Mouse (Mus musculus) retina, adult 2 months (tissue): ENCODE measurements at regions not wholly inside any gene's neighbourhood (a gene's known extent, or its start where the extent isn't known, plus 50 kb on each side); places are given as distances from the start of the nearest gene placed in this dataset.

Source experiments
- DNase-seq: peaks from one replicate; pipeline ENCODE4 v3.0.0-alpha.2; 2012; ENCODE audit warnings: low read depth, low spot score

- DNase-seq: no peak
Observed at GRCm38 (mm10) chr15:63671081-63671480, 173.9 kb downstream of the Gsdmc2 start.

- DNase-seq: no peak
Observed at GRCm38 (mm10) chr15:63670561-63670960, 174.4 kb downstream of the Gsdmc2 start.

- DNase-seq: no peak
Observed at GRCm38 (mm10) chr15:63667536-63667935, 177.4 kb downstream of the Gsdmc2 start.

- no peak for DNase-seq
Observed at GRCm38 (mm10) chr15:63665517-63665916, 179.5 kb downstream of the Gsdmc2 start.

GRCm38 (mm10) chr15:63664877-63665276, 180.1 kb downstream of the Gsdmc2 start:
- DNase-seq: no peak

- DNase-seq: no peak
Observed at GRCm38 (mm10) chr15:63662183-63662582, 182.8 kb downstream of the Gsdmc2 start.

GRCm38 (mm10) chr15:63658031-63658521, 186.9 kb downstream of the Gsdmc2 start:
- DNase-seq: no peak

- peak; percentile 23 for DNase-seq
Observed at GRCm38 (mm10) chr15:63652216-63652961, 192.6 kb downstream of the Gsdmc2 start.

GRCm38 (mm10) chr15:63651120-63651519, 193.9 kb downstream of the Gsdmc2 start:
- no peak for DNase-seq

- DNase-seq: no peak
Observed at GRCm38 (mm10) chr15:63648142-63648989, 196.6 kb downstream of the Gsdmc2 start.

GRCm38 (mm10) chr15:63624814-63625213, 220.2 kb downstream of the Gsdmc2 start:
- DNase-seq: no peak

GRCm38 (mm10) chr15:63624249-63624648, 220.7 kb downstream of the Gsdmc2 start:
- DNase-seq: no peak

- DNase-seq: no peak
Observed at GRCm38 (mm10) chr15:63616506-63617208, 228.3 kb downstream of the Gsdmc2 start.

GRCm38 (mm10) chr15:63614191-63614590, 230.8 kb downstream of the Gsdmc2 start:
- DNase-seq: no peak

GRCm38 (mm10) chr15:63613120-63613519, 231.9 kb downstream of the Gsdmc2 start:
- no peak for DNase-seq

GRCm38 (mm10) chr15:63611161-63611560, 233.8 kb downstream of the Gsdmc2 start:
- DNase-seq: no peak

GRCm38 (mm10) chr15:63603100-63603714, 241.8 kb downstream of the Gsdmc2 start:
- no peak for DNase-seq

GRCm38 (mm10) chr15:63601543-63601942, 243.4 kb downstream of the Gsdmc2 start:
- no peak for DNase-seq

GRCm38 (mm10) chr15:63592758-63593463, 252.1 kb downstream of the Gsdmc2 start:
- DNase-seq: no peak

GRCm38 (mm10) chr15:63559293-63559692, 285.7 kb downstream of the Gsdmc2 start:
- no peak for DNase-seq

- DNase-seq: no peak
Observed at GRCm38 (mm10) chr15:63558691-63559090, 286.3 kb downstream of the Gsdmc2 start.
